Mouse (Mus musculus) monocyte, adult 5-6 weeks (primary cell): ENCODE measurements around the gene Sdhaf3. TPM values are rescaled to one million over a fixed set of nuclear protein-coding genes. Genes with fewer than 3 reads are reported as not detected.

Source experiments
- ATAC-seq: fragments of 153-309, 156-312 bp; replicated peaks from 2 replicates; pipeline ENCODE4 v1.8.0; 2017; ENCODE audit warnings: mild to moderate bottlenecking; ENCODE audit not compliant: low TSS enrichment, insufficient number of reproducible peaks, severe bottlenecking, poor library complexity, low FRiP score
- total RNA-seq: library from RNA; stranded (forward); fragments of 200-1000, 200-491, 200-594 nt; gene quantifications from 3 replicates; pipeline ENCODE4 v1.2.3, GENCODE M21; 2017

Sdhaf3 gene
- total RNA-seq, 1 experiment from 2014 or later: 1.6 TPM

DNA sequence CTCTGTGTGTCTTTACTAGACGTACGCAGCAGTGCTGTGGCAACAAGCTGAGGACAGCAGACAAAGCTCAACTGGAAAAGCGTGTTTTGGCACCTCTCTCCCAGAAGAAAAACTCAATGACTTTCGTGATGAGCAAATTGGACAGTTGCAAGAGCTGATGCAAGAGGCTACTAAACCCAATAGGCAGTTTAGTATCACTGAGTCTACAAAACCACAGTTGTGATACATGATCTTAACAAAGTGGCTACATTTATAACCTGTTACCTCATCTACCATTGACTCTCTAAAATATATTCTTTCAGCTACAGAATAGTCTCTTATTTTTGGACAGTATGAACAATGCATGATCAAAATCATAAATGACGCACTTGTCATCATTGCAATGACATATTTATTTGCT, 83.0 kb downstream of the Sdhaf3 start:
- no peak for ATAC-seq

DNA sequence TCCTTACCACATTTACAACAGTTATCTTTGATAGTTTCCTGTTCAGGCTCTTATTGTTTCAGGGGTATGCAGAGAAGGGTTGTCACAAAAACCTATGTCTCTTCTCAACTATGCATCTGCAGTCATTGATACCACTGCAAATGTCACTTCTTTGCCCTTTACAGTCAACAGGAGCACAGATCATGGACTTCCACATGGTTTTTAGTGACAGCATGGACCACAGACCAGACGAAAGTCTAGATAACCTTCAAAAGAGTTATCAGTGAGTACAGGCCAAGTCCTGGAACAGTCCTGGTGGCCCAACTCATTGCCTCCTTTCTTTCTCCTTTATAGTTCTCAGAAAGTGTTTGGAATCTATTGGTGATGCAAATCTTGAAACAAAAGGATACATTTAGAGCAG, 86.1 kb downstream of the Sdhaf3 start:
- ATAC-seq: no peak

DNA sequence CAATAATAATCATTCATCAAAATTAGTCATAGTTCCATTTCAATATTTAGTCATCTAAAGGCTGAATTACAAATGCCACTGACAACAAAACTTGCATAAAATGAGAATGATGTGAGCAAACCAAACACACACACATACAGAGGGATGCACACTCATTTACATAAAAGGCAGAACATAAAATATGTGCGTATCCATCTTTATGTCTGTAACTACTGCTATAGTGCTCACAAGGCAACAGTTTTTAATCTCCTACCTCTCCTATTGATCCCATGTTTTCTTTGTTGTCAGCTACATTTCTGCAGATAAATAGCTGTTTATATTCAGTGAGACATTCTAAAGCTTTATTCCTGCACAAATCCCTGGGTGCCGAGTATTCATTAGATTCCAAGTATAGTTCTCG, 107.0 kb downstream of the Sdhaf3 start:
- no peak for ATAC-seq

DNA sequence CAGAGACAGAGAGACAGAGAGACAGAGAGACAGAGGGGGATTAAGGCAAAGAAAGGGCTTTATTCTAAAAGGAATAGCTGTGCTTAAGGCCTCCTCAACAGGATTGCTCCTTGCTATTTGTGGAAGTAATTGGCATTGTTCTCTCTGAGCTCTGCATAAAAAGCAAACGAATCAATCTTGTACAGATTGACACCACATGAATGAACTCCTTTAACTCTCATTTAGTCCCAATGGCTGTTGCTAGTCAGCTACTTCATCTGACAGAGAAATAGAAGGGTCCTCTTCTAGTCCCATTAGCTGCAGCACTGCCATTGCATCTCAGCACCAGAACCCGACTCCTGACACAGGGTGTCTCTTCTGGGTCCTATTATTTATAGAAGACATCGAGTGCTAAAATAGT, 113.0 kb downstream of the Sdhaf3 start:
- no peak for ATAC-seq

DNA sequence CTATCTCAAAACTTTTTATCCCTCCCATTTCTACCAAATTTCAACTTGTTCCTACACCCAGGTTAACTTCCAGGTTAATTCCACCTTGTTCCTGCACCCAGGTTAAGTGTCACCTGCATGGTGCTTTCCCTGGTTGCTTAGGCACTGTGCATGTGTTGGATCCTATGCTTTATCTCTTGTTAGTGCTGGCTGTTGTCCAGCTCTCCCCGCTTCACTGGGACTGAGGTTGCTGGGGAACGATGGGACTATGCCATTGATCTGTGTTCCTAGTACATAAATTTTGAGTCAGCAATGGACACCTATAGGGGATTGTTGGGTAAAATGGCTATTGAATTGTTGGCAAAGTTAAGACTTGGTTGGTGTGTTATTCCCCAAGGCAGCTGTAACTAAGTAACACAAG, 113.7 kb downstream of the Sdhaf3 start:
- ATAC-seq: no peak

DNA sequence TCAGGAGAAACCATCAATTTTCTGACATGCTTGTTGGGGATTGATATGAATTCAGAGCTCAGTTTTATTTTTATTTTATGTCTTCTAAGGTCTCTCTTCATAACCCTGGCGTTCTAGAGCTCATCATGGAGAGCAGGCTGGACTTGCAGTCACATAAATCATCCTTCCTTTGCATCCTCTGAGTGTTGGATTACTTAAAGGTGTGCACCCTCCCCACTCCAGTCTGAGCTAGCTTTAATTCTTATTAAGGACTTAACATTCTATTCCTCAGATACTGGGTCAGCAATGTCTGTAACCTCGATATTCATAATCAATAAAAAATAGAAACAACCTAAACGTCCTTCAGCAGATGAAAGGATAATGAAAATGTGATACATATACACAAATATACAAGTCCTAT, 126.2 kb downstream of the Sdhaf3 start:
- no peak for ATAC-seq

DNA sequence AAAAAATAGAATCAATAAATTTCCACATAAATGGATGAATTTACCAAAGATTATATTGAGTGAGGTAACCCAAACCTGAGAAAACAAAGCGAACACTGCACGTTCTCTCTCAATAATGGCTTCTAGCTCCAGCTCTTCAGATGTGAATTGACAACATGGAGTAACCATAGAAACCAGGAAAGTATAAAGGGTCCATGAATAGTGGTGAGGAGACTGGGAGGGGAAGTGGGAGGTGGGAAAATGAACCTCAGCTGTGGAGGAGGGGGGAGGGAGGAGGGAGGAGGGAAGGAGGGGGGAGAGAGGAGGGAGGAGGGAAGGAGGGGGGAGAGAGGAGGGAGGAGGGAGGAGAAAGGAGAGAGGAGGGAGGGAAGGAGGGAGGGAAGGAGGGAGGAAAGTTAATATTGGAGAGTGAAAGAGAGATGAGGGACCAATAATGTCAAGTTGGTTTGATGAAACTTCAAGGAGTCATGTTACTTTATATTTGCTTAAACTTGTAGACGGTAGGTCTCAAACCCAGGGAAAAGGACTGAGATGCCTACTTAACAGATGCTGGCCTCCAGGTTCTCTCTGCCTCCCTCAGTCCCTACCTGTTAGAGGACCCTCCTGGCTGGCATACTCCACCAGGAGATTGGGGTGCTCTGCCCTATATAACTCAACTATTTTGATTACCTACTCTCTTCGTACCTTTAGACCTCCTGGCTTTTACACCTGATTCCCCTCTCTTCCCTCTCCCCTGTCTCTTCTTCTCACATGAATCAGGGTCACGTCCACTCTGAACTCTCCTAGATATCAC, 126.9 kb downstream of the Sdhaf3 start:
- no peak for ATAC-seq

DNA sequence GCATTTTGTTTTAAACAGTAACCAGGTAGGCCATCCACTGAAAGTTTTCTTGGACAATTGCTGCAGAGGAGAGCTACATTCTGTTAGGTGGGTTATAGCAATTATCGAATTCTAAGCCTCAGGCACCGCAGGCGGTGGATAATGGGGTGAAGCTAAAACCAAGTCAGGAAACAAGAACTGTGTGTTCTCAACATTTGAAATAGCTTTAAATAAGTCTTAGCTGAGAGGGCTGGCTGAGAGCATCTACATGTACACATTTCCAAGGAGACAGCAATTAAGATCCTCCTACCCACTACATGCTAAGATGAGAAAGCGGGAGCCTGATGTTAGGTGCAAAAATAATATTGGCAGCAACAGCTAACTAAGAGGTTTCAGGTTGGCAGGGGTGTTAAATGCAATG, 127.9 kb downstream of the Sdhaf3 start:
- no peak for ATAC-seq

DNA sequence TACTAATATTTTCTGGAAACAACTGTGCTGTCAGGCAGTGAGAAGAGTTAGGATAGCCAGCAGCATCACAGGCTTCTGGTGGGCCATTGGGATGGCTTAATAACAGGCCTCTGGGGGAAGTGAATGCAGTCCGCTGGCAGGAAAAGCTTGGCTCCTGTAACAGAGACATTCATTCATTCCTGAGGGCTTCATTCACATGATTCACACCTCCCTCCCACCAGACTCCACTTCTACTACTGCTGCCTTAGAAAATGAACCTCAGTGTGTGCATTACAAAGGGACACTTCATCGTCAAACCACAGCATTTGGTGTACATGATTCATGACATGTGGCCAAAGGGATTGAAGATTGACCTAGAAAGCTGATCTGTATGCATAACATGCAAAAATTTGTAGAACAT, 128.6 kb downstream of the Sdhaf3 start:
- no peak for ATAC-seq

DNA sequence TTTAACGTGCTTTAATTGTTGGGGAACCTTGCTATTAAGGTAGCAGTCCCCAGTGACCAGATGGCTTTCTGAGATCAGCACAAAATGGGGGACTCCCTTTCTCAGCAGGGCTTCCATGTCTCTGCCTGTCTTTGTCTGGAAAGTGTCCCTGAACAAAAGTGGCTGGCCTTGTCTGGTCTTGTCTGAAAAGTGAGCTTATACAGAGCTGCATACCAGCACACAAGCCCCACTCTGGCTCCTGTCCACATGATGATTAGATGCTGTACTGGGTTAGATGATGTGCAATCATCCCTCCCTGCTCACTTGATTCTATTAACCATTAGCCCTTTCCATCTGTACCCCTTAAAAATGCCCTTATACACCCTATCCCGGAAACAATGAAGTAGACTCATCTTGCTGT, 129.7 kb downstream of the Sdhaf3 start:
- ATAC-seq: no peak

DNA sequence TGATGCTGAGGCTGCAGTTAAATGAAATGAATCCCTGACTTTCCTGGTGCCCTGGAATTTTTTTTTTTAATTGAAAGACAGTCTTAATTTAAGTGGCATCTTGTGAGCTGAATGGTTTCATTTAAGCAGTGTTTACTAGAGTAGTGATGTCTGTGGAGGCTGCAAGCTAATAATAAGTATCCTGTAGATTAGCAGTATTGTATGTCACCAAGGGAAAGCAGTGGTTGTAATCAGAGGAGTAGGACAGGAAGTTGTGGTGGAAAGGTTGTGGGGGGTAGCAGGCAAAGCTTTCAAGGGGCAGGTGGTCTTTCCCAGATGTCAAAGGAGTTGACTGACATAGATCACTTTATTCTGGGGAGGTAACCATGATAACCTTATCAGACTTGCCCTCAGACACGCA, 136.3 kb downstream of the Sdhaf3 start:
- no peak for ATAC-seq

Other genes starting within 250 kb of the Sdhaf3 start
- gene Dlx6, start 92.7 kb upstream of the Sdhaf3 start, total RNA-seq: not detected in 3 replicates
- gene Dlx5, start 73.9 kb upstream of the Sdhaf3 start, total RNA-seq: not detected in 3 replicates